Mouse (Mus musculus) testis, postnatal 14 days (tissue): ENCODE measurements at regions not wholly inside any gene's neighbourhood (a gene's known extent, or its start where the extent isn't known, plus 50 kb on each side); places are given as distances from the start of the nearest gene placed in this dataset.
"Not testable (repeated sequence)": the region's sequence is repeated elsewhere in the genome, so short reads cannot be mapped to it uniquely, and the experiment has no call there.

Experiments
- DNase-seq: peaks from one replicate; pipeline ENCODE4 v3.0.0; 2021; ENCODE audit warnings: low spot score

DNA sequence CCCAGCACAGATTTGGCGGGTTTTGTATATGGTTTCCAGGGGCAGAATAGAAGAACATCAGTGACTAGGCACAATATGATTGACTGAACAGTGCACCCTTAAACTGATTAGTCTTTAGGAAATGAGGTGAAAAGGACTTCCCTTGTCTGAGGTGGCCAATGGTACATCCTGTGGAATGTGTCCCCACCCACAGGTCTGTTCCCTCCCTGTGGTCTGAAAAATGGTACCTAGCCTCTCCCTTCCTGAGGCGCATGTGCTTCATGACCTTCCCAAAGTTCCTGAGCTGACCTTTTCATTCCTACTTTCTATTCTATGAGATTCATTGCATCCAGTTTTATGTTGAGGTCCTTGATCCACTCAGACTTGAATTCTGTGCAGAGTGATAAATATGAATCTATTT lies 76.0 kb downstream of the Zfp97 start:
- DNase-seq, result not testable (repeated sequence)

DNA sequence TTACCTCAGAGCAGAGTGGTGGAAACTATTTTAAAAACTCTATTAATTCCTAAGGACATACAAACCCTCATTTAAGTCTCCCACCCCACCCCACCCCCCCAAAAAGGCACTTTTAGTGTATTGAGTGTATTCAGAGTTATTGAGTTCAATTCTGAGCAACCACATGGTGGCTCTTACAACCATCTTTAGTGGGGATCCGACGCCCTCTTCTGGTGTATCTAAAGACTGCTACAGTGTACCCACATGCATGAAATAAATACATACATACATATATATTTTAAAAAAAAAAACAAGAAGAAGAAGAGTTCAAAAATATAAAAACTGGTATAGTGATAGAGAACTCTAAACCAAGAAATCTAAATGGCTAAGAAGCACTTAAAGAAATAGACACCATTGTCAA lies 107.9 kb downstream of the Zfp97 start:
- DNase-seq, result no peak

DNA sequence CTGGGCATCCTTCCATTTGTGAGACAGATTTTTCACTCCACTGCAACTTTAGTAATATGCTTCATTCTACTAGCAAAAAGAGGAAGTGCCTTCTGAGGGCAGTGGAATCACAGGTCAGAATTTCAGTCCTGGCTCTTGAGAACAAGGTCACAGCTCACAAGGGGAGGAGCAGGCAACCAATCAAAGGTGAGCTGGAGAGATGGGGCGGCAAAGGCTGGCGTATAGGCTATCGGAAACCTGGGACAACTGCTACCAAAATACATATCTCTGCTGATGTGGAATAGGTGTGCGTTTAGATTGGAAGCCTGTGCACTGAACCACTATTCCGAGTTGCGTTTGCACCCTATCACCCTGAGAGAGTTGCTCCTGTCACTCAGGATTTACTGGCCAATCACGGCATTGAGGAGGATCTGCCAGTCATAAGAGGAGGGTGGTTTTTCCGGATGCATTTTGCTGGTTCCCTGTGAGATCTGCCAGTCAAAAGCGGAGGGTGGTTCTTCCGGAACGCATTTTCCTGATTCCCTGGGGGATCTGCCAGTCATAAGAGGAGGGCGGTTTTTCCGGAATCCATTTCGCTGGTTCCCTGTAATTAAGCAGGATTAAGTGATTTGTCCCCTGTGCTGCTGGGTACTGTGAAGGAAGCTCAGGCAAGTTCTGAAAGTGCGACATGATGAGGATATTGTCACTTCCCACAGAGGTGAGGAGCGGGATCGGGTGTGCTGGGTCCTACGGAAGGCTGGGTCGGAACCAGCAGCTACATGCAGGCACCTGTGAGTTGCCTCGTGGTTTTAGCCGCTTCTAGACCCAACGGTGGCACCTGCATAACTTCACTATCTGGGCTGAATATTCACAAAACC lies 113.3 kb downstream of the Zfp97 start:
- peak; percentile 91 for DNase-seq

DNA sequence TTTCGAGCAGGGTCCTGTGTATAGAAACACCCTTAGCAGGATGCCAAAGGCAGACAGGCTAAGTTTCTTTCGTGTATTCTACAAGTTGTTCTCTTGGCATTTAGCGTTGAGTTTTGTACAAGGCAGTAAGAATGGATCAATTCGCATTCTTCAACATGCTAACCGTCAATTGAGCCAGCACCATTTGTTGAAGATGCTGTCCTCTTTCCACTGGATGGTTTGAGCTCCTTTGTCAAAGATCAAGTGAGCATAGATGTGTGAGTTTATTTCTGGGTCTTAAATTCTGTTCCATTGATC lies 113.9 kb downstream of the Zfp97 start:
- not testable (repeated sequence) for DNase-seq
